8 mouse cellular contexts compared by ENCODE assay signal in the genomic region with DNA sequence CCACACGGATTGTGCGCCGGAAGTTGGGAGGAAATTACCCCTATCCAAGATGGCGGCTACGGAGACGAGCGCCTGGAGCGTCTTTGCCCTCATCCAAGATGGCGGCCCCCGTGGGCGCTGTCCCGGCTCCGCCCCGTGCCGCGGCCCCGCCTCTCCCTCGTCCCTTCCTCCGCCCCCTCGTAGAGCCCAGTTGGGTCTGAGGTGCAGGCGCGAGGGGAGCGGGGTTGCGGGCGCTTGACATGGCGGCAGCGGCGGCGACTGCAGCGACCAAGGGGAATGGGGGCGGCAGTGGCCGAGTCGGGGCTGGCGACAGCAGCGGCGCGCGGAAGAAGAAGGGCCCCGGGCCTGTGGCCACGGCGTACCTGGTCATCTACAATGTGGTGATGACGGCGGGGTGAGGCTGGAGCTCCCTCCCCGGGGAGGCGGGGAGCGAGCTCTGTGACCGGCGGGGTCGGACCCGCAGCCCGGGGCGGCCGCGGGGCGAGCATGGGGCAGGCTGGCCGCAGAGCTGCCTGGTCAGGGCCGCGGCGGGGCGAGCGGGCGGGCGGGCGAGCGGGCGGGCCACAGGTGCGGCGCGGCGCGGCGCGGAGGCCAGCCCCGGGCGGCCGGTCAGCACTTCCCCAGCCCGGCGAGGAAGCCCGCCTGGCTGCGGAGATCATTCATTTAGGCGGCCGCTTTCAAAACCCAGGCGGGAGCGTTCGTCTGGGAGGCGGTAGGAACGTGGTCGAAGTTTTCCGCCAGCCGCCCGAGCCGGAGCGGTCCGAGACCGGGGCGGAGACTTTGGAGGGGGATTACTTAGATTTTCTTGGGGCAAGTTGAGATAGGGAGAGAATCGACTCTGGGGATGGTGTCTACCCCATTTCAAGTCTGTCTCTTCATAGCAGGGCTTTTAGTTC. TPM values are rescaled to one million over a fixed set of nuclear protein-coding genes. Genes with fewer than 3 reads are reported as not detected.
DNase-seq lines count a peak whose midpoint lies in the region; ATAC-seq and TF ChIP-seq lines count a peak whose summit lies in the region.

Gene Hacd2, plus strand, starts transcription at position 187 of the 896 bp plus-strand sequence.

- no peaks in the 10 kb centered on the region; the same call in 1 of the 2 replicates for H3K4me1 ChIP-seq in bone marrow, adult 2 months (ENCODE audit: control insufficient read depth, insufficient read depth, low read length)
- no peaks in the 10 kb centered on the region; the same call in 1 of the 2 replicates for H3K4me1 ChIP-seq in embryonic facial prominence, embryonic 15.5 days
- H3K4me1 ChIP-seq in kidney, embryonic 14.5 days (ENCODE audit: control insufficient read depth, insufficient read depth, low read length), result no peaks in the 10 kb centered on the region
- H3K4me1 ChIP-seq in limb, embryonic 15.5 days, result no peaks in the 10 kb centered on the region

- no peaks in the 10 kb centered on the region for H3K9me3 ChIP-seq in embryonic facial prominence, embryonic 15.5 days (replicated peaks)
- no peaks in the 10 kb centered on the region for H3K9me3 ChIP-seq in kidney, embryonic 14.5 days (ENCODE audit: control insufficient read depth, low read length)
- no peaks in the 10 kb centered on the region for H3K9me3 ChIP-seq in limb, embryonic 15.5 days

- peak; percentile 99 for ATAC-seq in embryonic facial prominence, embryonic 15.5 days (ENCODE audit: insufficient number of reproducible peaks, low FRiP score, low TSS enrichment, low read depth)
- peak; percentile 99 for ATAC-seq in kidney, embryonic 14.5 days (ENCODE audit: low FRiP score, low TSS enrichment)
- peak; percentile 97 for ATAC-seq in limb, embryonic 15.5 days (ENCODE audit: insufficient number of reproducible peaks, low FRiP score, low TSS enrichment, low read depth)

- peak within 1 kb of the TSS; percentile 69 for H3K4me3 ChIP-seq in bone marrow, adult 2 months (replicated peaks; ENCODE audit: control insufficient read depth, low read depth, low read length)
- peak within 1 kb of the TSS; percentile 97 for H3K4me3 ChIP-seq in embryonic facial prominence, embryonic 15.5 days (replicated peaks)
- peak within 1 kb of the TSS; percentile 91 for H3K4me3 ChIP-seq in kidney, embryonic 14.5 days (ENCODE audit: low read length)
- peak within 1 kb of the TSS; percentile 99 for H3K4me3 ChIP-seq in limb, embryonic 15.5 days

- TF ChIP-seq POLR2A in bone marrow, adult 2 months (IDR thresholded peaks at IDR 0.05; ENCODE audit: borderline replicate concordance, control insufficient read depth, low read depth, low read length), result peak; percentile 72; the same call in 1 of the 2 replicates

- no peak for TF ChIP-seq CTCF in bone marrow, adult 2 months (IDR thresholded peaks at IDR 0.05; ENCODE audit: control insufficient read depth, insufficient read depth, low read length)

- 0 out of 2 replicates have a peak, but pooled peaks cover 3% of the 10 kb centered on the region for H3K36me3 ChIP-seq in embryonic facial prominence, embryonic 15.5 days
- peaks cover 7% of the 10 kb centered on the region; the same call in 1 of the 2 replicates for H3K36me3 ChIP-seq in kidney, embryonic 14.5 days (ENCODE audit: control insufficient read depth, insufficient read depth, low read length)
- no peaks in the 10 kb centered on the region for H3K36me3 ChIP-seq in limb, embryonic 15.5 days

- peak; percentile 94 for DNase-seq in 416B (ENCODE audit: low read depth)
- peak; percentile 93 to 95 for DNase-seq in heart, adult 9 months (ENCODE audit: low spot score in 2 of 2)
- peak; percentile 84 to 91 for DNase-seq in monocyte, adult 2 months (ENCODE audit: low read depth in 1 of 2, low spot score in 2 of 2)
- peak; percentile 94 for DNase-seq in spleen, postnatal 36 days (ENCODE audit: low spot score in 2 of 2)

- peak within 1 kb of the TSS; percentile 65 for H3K4me2 ChIP-seq in embryonic facial prominence, embryonic 15.5 days (replicated peaks)
- peak within 1 kb of the TSS; percentile 65 for H3K4me2 ChIP-seq in kidney, embryonic 14.5 days (replicated peaks; ENCODE audit: low read depth, low read length)
- peak within 1 kb of the TSS; percentile 61 for H3K4me2 ChIP-seq in limb, embryonic 15.5 days

- H3K27me3 ChIP-seq in embryonic facial prominence, embryonic 15.5 days, result peaks cover 16% of the 10 kb centered on the region
- H3K27me3 ChIP-seq in kidney, embryonic 14.5 days (ENCODE audit: control insufficient read depth, insufficient read depth, low read length), result no peaks in the 10 kb centered on the region
- peaks cover 15% of the 10 kb centered on the region; the same call in 1 of the 2 replicates for H3K27me3 ChIP-seq in limb, embryonic 15.5 days

- peak within 1 kb of the TSS; percentile 69 for H3K27ac ChIP-seq in bone marrow, adult 2 months (ENCODE audit: control insufficient read depth, insufficient read depth, low read depth, low read length, poor library complexity)
- peak within 1 kb of the TSS; percentile 74 for H3K27ac ChIP-seq in embryonic facial prominence, embryonic 15.5 days (replicated peaks)
- peak within 1 kb of the TSS; percentile 81; the same call in 1 of the 2 replicates for H3K27ac ChIP-seq in kidney, embryonic 14.5 days (ENCODE audit: low read depth, low read length)
- peak within 1 kb of the TSS; percentile 86 for H3K27ac ChIP-seq in limb, embryonic 15.5 days

- H3K9ac ChIP-seq in embryonic facial prominence, embryonic 15.5 days, result peak within 1 kb of the TSS; percentile 85
- H3K9ac ChIP-seq in kidney, embryonic 14.5 days (ENCODE audit: low read depth, low read length), result peak within 1 kb of the TSS; percentile 90
- H3K9ac ChIP-seq in limb, embryonic 15.5 days, result peak within 1 kb of the TSS; percentile 82

- WGBS in bone marrow, adult 2 months, result under 1% methylated on average over 88 of the region's 97 CpGs
- WGBS in embryonic facial prominence, embryonic 15.5 days, result under 1% methylated on average over 95 of the region's 97 CpGs
- under 1% methylated on average over 84 of the region's 97 CpGs for WGBS in kidney, embryonic 14.5 days
- WGBS in limb, embryonic 15.5 days, result under 1% methylated on average over 94 of the region's 97 CpGs

RNA-seq across cellular contexts. Expression of gene Hacd2, which starts in this region (rescaled TPM):
- polyA plus RNA-seq in bone marrow, adult 2 months (2011; ENCODE audit: insufficient read depth, insufficient read length, low replicate concordance, missing spikeins), result 2.7 and 10.6 TPM in 2 replicates
- polyA plus RNA-seq in embryonic facial prominence, embryonic 15.5 days (2015; fragmentation: Nextera tagmentation; extraction: Ambion mirVana), result 116 and 120 TPM in 2 replicates
- 51.4 and 73.9 TPM in 2 replicates for polyA plus RNA-seq in kidney, embryonic 14.5 days (2014; fragmentation: Nextera tagmentation; extraction: Ambion mirVana)
- 132 and 144 TPM in 2 replicates for polyA plus RNA-seq in limb, embryonic 15.5 days (2015; fragmentation: Nextera tagmentation; extraction: Ambion mirVana)

Comparison
In these comparisons a context has a peak if more than half of its experiments do, and no peak if none do; other contexts are left out.
1. Peak in every context shown above with its lines: DNase-seq, ATAC-seq, H3K4me3 ChIP-seq and H3K27ac ChIP-seq.